Mouse (Mus musculus): Measurements from ENCODE around the gene Cldn24.

GRCm38 (mm10) chr8:47825596-47825995 lies 3.7 kb downstream of the Cldn24 start:
- TF ChIP-seq POLR2A (IDR thresholded peaks at IDR 0.05; ENCODE audit: low read depth, low read length) (no peak), CTCF (IDR thresholded peaks at IDR 0.05; ENCODE audit: extremely low read depth, insufficient read length, insufficient replicate concordance, low read depth, low read length) (no peak)

Data from small intestine, adult 2 months (tissue).